Mouse (Mus musculus) forebrain, embryonic 12.5 days (tissue): Measurements from ENCODE around the gene Slc5a11. TPM values are rescaled to one million over a fixed set of nuclear protein-coding genes. Genes with fewer than 3 reads are reported as not detected.

Source experiments
- ATAC-seq: fragments of 200-750 bp; cut with Nextera tagmentation; 2 replicates; pipeline ENCODE4 v1.8.0; 2017; ENCODE audit warnings: moderate TSS enrichment; ENCODE audit not compliant: low FRiP score
- H3K27ac ChIP-seq: fragments of 300-500 bp; sonication (generic); 2 replicates; pipeline ENCODE4 v1.5.1; 2016; ENCODE audit warnings: mild to moderate bottlenecking
- H3K27me3 ChIP-seq: fragments of 300-500 bp; sonication (generic); 2 replicates; pipeline ENCODE4 v1.6.1; 2016; ENCODE audit warnings: mild to moderate bottlenecking
- H3K36me3 ChIP-seq: fragments of 300-500 bp; sonication (generic); replicated peaks from 2 replicates; pipeline ENCODE4 v1.6.1; 2016; ENCODE audit warnings: mild to moderate bottlenecking
- H3K4me1 ChIP-seq: fragments of 300-500 bp; sonication (generic); 2 replicates; pipeline ENCODE4 v1.6.1; 2016
- H3K4me2 ChIP-seq: fragments of 300-500 bp; sonication (generic); 2 replicates; pipeline ENCODE4 v1.6.1; 2016; ENCODE audit warnings: mild to moderate bottlenecking, moderate library complexity
- H3K4me3 ChIP-seq: fragments of 300-500 bp; sonication (generic); replicated peaks from 2 replicates; pipeline ENCODE4 v1.5.1; 2016; ENCODE audit warnings: mild to moderate bottlenecking
- H3K9ac ChIP-seq: fragments of 300-500 bp; sonication (generic); 2 replicates; pipeline ENCODE4 v1.6.1; 2016; ENCODE audit warnings: mild to moderate bottlenecking
- H3K9me3 ChIP-seq: fragments of 300-500 bp; sonication (generic); 2 replicates; pipeline ENCODE4 v1.6.1; 2016
- WGBS: fragments of 180-500 bp; shearing (Covaris S2); methylation state at CpG from one replicate; pipeline ENCODE4 v1.1.7; 2016; 5-methylcytosine and 5-hydroxymethylcytosine counted together
- polyA plus RNA-seq: library from polyadenylated mRNA; unstranded; fragments of >200 nt; fragmentation: Nextera tagmentation; extraction: Ambion mirVana; gene quantifications from 2 replicates; pipeline ENCODE4 v1.2.1, GENCODE M21; 2016

Slc5a11 gene
- polyA plus RNA-seq, 1 experiment from 2014 or later, result 0.11 TPM

- Histone ChIP-seq H3K9me3 (no peaks in the 10 kb centered on the region), H3K27ac (no peak overlapping the region), H3K4me3 (no peak overlapping the region), H3K9ac (no peak overlapping the region), H3K4me2 (no peak overlapping the region), H3K4me1 (peaks cover 10% of the 10 kb centered on the region), H3K36me3 (no peaks in the 10 kb centered on the region), H3K27me3 (no peaks in the 10 kb centered on the region)
- WGBS, result 83% methylated on average over 7 of the region's 7 CpGs
- no peak for ATAC-seq
These were observed 3.1 kb downstream of the Slc5a11 start for GRCm38 (mm10) chr7:123217448-123218354.

- H3K27ac ChIP-seq, result no peak overlapping the region
- ATAC-seq, result no peak
- WGBS, result 40% methylated on average over 6 of the region's 6 CpGs
- no peaks in the 10 kb centered on the region for H3K9me3 ChIP-seq
- no peak overlapping the region for H3K4me2 ChIP-seq
- H3K27me3 ChIP-seq, result no peaks in the 10 kb centered on the region
- no peaks in the 10 kb centered on the region for H3K36me3 ChIP-seq
- no peak overlapping the region for H3K4me3 ChIP-seq
- peaks cover 10% of the 10 kb centered on the region for H3K4me1 ChIP-seq
- no peak overlapping the region for H3K9ac ChIP-seq
These were observed 4.0 kb downstream of the Slc5a11 start for GRCm38 (mm10) chr7:123218620-123219019.

GRCm38 (mm10) chr7:123219781-123220632 lies 5.4 kb downstream of the Slc5a11 start:
- Histone ChIP-seq H3K36me3 (no peaks in the 10 kb centered on the region), H3K4me2 (no peak overlapping the region), H3K27me3 (no peaks in the 10 kb centered on the region), H3K9me3 (no peaks in the 10 kb centered on the region), H3K4me3 (no peak overlapping the region), H3K9ac (no peak overlapping the region), H3K4me1 (peaks cover 5% of the 10 kb centered on the region), H3K27ac (no peak overlapping the region)
- WGBS, result 77% methylated on average over 13 of the region's 13 CpGs
- ATAC-seq, result no peak

DNA sequence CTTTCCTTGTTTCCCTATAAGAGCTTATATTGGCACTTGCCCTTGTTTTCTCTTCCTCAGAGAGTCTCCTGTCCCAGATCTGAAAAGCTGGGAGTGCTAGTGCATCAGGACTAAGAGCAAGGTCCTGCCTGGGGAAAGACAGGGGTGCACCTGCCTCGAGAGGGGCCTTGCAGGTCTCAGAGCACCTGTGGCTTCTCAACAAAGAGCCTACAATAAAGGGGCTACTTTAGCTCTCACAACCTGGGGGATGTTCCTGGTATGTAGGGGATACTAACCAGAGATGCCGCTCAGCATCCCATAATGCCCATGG lies 6.0 kb downstream of the Slc5a11 start:
- no peaks in the 10 kb centered on the region for H3K27me3 ChIP-seq
- H3K36me3 ChIP-seq, result no peaks in the 10 kb centered on the region
- no peak for ATAC-seq
- 71% methylated on average over 2 of the region's 2 CpGs for WGBS
- H3K9ac ChIP-seq, result no peak overlapping the region
- H3K27ac ChIP-seq, result no peak overlapping the region
- H3K9me3 ChIP-seq, result no peaks in the 10 kb centered on the region
- H3K4me1 ChIP-seq, result peaks cover 5% of the 10 kb centered on the region
- H3K4me2 ChIP-seq, result no peak overlapping the region
- H3K4me3 ChIP-seq, result no peak overlapping the region

GRCm38 (mm10) chr7:123224076-123224475 lies 9.5 kb downstream of the Slc5a11 start:
- no peak overlapping the region for H3K27ac ChIP-seq
- WGBS, result 77% methylated on average over 9 of the region's 9 CpGs
- no peak overlapping the region for H3K4me2 ChIP-seq
- no peak for ATAC-seq
- no peaks in the 10 kb centered on the region for H3K9me3 ChIP-seq
- no peak overlapping the region for H3K9ac ChIP-seq
- H3K27me3 ChIP-seq, result no peaks in the 10 kb centered on the region
- no peaks in the 10 kb centered on the region for H3K4me1 ChIP-seq
- no peaks in the 10 kb centered on the region for H3K36me3 ChIP-seq
- no peak overlapping the region for H3K4me3 ChIP-seq

GRCm38 (mm10) chr7:123225159-123225558 lies 10.6 kb downstream of the Slc5a11 start:
- Histone ChIP-seq H3K36me3 (no peaks in the 10 kb centered on the region), H3K9ac (no peak overlapping the region), H3K9me3 (no peaks in the 10 kb centered on the region), H3K4me1 (no peaks in the 10 kb centered on the region), H3K27me3 (no peaks in the 10 kb centered on the region), H3K4me3 (no peak overlapping the region), H3K27ac (no peak overlapping the region), H3K4me2 (no peak overlapping the region)
- 89% methylated on average over 4 of the region's 4 CpGs for WGBS
- no peak for ATAC-seq

DNA sequence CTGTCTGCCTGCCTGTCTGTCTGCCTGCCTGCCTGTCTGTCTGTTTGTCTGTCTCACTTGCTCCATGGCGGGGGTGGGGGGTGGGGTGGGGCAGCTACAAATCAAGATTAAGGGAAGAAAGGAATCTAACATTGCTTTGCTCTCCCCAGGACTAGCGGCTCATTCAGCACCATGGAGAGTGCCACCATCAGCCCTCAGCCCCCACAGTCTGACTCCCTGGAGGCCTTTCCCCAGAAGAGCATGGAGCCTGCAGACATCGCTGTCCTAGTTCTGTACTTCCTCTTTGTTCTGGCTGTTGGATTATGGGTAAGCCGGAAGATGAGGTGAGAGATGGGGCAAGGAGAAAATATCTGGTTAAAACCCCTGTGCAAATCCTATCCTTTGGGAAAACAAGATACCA lies 20.9 kb downstream of the Slc5a11 start:
- no peak overlapping the region for H3K9ac ChIP-seq
- peaks cover 9% of the 10 kb centered on the region for H3K4me1 ChIP-seq
- ATAC-seq, result no peak
- no peak overlapping the region for H3K4me2 ChIP-seq
- no peaks in the 10 kb centered on the region for H3K9me3 ChIP-seq
- no peaks in the 10 kb centered on the region for H3K27me3 ChIP-seq
- 26% methylated on average over 4 of the region's 4 CpGs for WGBS
- no peak overlapping the region for H3K27ac ChIP-seq
- H3K36me3 ChIP-seq, result no peaks in the 10 kb centered on the region
- no peak overlapping the region for H3K4me3 ChIP-seq

DNA sequence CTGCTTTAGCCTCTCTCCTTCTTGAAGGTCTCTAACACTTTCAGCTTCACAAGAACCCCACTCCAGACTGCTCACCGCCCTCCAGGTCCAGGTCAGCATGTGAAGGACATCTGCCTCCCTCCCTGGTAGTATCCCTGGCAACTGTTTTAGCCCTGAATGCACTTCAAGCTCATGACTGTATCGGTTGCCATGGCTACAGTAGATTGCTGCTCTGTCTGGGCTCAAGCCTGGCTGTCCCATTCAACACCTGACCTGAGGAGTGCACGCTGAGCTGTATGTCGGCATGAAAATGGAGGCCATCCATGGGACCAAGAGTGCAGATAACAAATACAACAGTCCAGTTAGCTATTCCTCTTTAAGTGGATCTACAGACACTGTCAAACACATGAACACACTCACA lies 24.0 kb downstream of the Slc5a11 start:
- Histone ChIP-seq H3K27ac (no peak overlapping the region), H3K36me3 (no peaks in the 10 kb centered on the region), H3K9me3 (no peaks in the 10 kb centered on the region), H3K4me1 (peaks cover 9% of the 10 kb centered on the region), H3K27me3 (no peaks in the 10 kb centered on the region), H3K9ac (no peak overlapping the region), H3K4me3 (no peak overlapping the region), H3K4me2 (no peak overlapping the region)
- WGBS, result 67% methylated on average over 4 of the region's 4 CpGs
- ATAC-seq, result peak; percentile 64

GRCm38 (mm10) chr7:123240064-123240463 lies 25.5 kb downstream of the Slc5a11 start:
- ATAC-seq, result no peak
- H3K27me3 ChIP-seq, result no peaks in the 10 kb centered on the region
- WGBS, result 80% methylated on average over 6 of the region's 6 CpGs

GRCm38 (mm10) chr7:123242241-123242640 lies 27.7 kb downstream of the Slc5a11 start:
- Histone ChIP-seq H3K4me2 (no peak overlapping the region), H3K4me3 (no peak overlapping the region), H3K4me1 (peaks cover 9% of the 10 kb centered on the region), H3K27ac (no peak overlapping the region), H3K9ac (no peak overlapping the region), H3K27me3 (no peaks in the 10 kb centered on the region), H3K36me3 (no peaks in the 10 kb centered on the region), H3K9me3 (no peaks in the 10 kb centered on the region)
- ATAC-seq, result no peak
- WGBS, result 92% methylated on average over 7 of the region's 7 CpGs

More at GRCm38 (mm10) chr7:123240064-123240463, 25.5 kb downstream of the Slc5a11 start:
- H3K4me2 ChIP-seq, result no peak overlapping the region
- no peaks in the 10 kb centered on the region for H3K36me3 ChIP-seq
- H3K4me1 ChIP-seq, result peaks cover 9% of the 10 kb centered on the region
- H3K27ac ChIP-seq, result no peak overlapping the region
- no peak overlapping the region for H3K4me3 ChIP-seq
- H3K9me3 ChIP-seq, result no peaks in the 10 kb centered on the region
- H3K9ac ChIP-seq, result no peak overlapping the region

DNA sequence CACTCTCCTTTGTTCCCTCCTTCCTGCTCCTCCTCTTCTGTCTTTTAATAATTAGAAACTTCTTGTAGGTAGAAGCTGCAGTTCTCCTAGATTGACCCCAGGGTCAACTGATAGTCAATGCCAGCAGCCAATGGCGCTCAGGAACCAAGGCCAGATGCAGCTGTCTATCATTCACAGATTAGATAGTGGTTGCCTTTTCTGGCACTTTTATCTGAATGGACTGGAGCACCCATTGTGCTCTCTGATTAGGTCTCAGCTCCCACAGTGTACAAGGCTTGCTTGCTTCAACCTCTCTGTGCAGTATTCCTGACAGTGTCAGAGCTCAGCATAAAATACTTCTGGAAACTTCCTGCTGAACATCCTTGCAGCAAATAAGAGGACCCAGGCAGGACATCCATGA lies 30.3 kb downstream of the Slc5a11 start:
- H3K4me2 ChIP-seq, result no peak overlapping the region
- no peak for ATAC-seq
- WGBS, result 97% methylated on average over 1 of the region's 1 CpGs
- H3K27ac ChIP-seq, result no peak overlapping the region
- no peaks in the 10 kb centered on the region for H3K9me3 ChIP-seq
- H3K36me3 ChIP-seq, result no peaks in the 10 kb centered on the region
- no peaks in the 10 kb centered on the region for H3K27me3 ChIP-seq
- no peak overlapping the region for H3K4me3 ChIP-seq
- no peaks in the 10 kb centered on the region for H3K4me1 ChIP-seq
- H3K9ac ChIP-seq, result no peak overlapping the region

DNA sequence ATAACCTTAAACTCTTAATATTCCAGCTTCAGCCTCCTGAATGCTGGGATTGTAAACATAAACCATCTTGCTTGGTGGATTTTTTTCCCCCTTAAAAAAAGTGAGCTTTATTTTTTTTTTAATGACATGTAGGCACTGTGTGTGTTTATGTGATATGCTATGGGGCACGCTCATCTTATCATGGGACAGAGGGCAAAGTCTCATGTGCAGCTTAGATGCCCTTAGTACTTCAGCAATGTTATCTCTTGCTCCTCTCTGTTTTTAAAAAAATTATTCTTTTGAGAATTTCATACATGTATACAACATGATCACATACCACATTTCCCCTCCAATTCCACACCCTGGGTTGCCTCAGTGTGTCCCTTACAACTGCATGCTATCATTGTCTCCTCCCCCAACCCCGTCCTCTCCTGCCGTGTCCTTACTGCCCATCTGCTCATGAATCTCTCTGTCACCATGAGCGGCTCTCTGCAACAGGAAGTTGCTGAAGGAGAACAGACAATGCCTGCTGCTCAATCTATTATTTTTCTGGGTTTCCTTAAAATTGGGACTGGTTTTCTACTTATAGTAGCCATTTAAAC lies 32.0 kb downstream of the Slc5a11 start:
- Histone ChIP-seq H3K36me3 (no peaks in the 10 kb centered on the region), H3K9ac (no peak overlapping the region), H3K27me3 (no peaks in the 10 kb centered on the region), H3K9me3 (no peaks in the 10 kb centered on the region), H3K27ac (no peak overlapping the region), H3K4me2 (no peak overlapping the region), H3K4me3 (no peak overlapping the region), H3K4me1 (no peaks in the 10 kb centered on the region)
- no peak for ATAC-seq
- 76% methylated on average over 4 of the region's 4 CpGs for WGBS
